ENCODE assay signal across 16 mouse cellular contexts in the genomic region with DNA sequence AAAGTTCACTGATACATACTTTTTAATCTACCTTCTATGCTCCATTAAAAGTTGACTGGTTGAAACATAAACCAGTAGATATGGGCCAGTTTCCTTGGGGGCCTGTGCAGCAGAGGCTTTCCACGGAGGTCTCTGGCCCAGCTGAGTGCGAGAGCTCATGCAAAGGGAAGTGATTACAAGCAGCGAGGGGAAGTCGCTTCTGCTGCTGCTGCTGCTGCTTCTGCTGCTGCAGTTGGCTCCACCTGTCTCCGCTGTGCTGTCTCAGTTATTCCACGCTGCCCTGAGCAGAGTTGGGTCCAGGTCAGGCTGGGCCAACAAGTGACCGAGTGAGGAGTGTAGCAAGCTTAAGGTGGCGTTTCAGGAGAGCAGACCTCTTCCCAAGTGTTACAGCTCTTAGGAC. TPM values are rescaled to one million over a fixed set of nuclear protein-coding genes. Genes with fewer than 3 reads are reported as not detected.
DNase-seq lines count a peak whose midpoint lies in the region; ATAC-seq lines count a peak whose summit lies in the region.
"Had no signal": no experiment of that assay in that cellular context is flagged by ENCODE, and none has a peak within 500 bp of the region (broad histone marks: within the 10 kb centered on the region; RNA-seq: fewer than 3 reads in every experiment).

No protein-coding gene starts in this region.

- no peaks in the 10 kb centered on the region for H3K27me3 ChIP-seq in liver, embryonic 13.5 days
- no peaks in the 10 kb centered on the region for H3K27me3 ChIP-seq in liver, embryonic 11.5 days (replicated peaks; ENCODE audit: control insufficient read depth, insufficient read depth, low read length)
- H3K27me3 ChIP-seq in neural tube, embryonic 15.5 days (replicated peaks) = no peaks in the 10 kb centered on the region
- H3K27me3 ChIP-seq: CH12.LX had no signal

- no peak for DNase-seq in liver, embryonic 13.5 days
- no peak for DNase-seq in liver, embryonic 11.5 days (ENCODE audit: low spot score)
- peak; percentile 35 for DNase-seq in naive thymus-derived CD4-positive, alpha-beta T cell, adult 2 months (ENCODE audit: low read depth)
- DNase-seq in thymus, postnatal 25 days = peak; percentile 60
- no peak for DNase-seq in frontal cortex, postnatal 36 days (ENCODE audit: low spot score in 2 of 2)
- DNase-seq in adipocyte (ENCODE audit: low spot score) = no peak
- DNase-seq: cerebellum, adult 9-10 months; kidney, adult 8-10 months; lung, adult 2 months; right cerebral cortex, postnatal 14 days had no signal

- H3K9ac ChIP-seq in liver, embryonic 13.5 days = no peak overlapping the region
- H3K9ac ChIP-seq in liver, embryonic 11.5 days (ENCODE audit: low read depth, low read length) = no peak overlapping the region
- no peak overlapping the region for H3K9ac ChIP-seq in neural tube, embryonic 15.5 days (replicated peaks)
- H3K9ac ChIP-seq: hindbrain, embryonic 14.5 days had no signal

- ATAC-seq in liver, embryonic 13.5 days (ENCODE audit: low read depth) = no peak
- no peak for ATAC-seq in liver, embryonic 11.5 days (replicated peaks; ENCODE audit: low FRiP score)
- ATAC-seq in common myeloid progenitor, adult 5-6 weeks (replicated peaks; ENCODE audit: low read depth, poor library complexity, severe bottlenecking) = peak; percentile 50
- ATAC-seq in neural tube, embryonic 15.5 days (ENCODE audit: low FRiP score) = no peak

- H3K36me3 ChIP-seq in liver, embryonic 13.5 days = peaks cover 60% of the 10 kb centered on the region
- 0 out of 2 replicates have a peak, but pooled peaks cover 4% of the 10 kb centered on the region for H3K36me3 ChIP-seq in liver, embryonic 11.5 days (ENCODE audit: control insufficient read depth, insufficient read depth, low read length)
- peaks cover 37% of the 10 kb centered on the region for H3K36me3 ChIP-seq in neural tube, embryonic 15.5 days

- no peak overlapping the region for H3K4me2 ChIP-seq in liver, embryonic 13.5 days
- no peak overlapping the region for H3K4me2 ChIP-seq in liver, embryonic 11.5 days
- H3K4me2 ChIP-seq in neural tube, embryonic 15.5 days = no peak overlapping the region
- H3K4me2 ChIP-seq: hindbrain, embryonic 14.5 days had no signal

- H3K9me3 ChIP-seq in liver, embryonic 13.5 days (replicated peaks) = no peaks in the 10 kb centered on the region
- H3K9me3 ChIP-seq in liver, embryonic 11.5 days (ENCODE audit: control insufficient read depth, low read length) = no peaks in the 10 kb centered on the region
- no peaks in the 10 kb centered on the region for H3K9me3 ChIP-seq in neural tube, embryonic 15.5 days (replicated peaks)
- H3K9me3 ChIP-seq: embryonic facial prominence, embryonic 10.5 days had no signal

- 0 out of 2 replicates have a peak overlapping the region, but pooled peaks have one; percentile 18 for H3K27ac ChIP-seq in liver, embryonic 13.5 days
- H3K27ac ChIP-seq in liver, embryonic 11.5 days (ENCODE audit: low read depth, low read length) = no peak overlapping the region
- no peak overlapping the region for H3K27ac ChIP-seq in neural tube, embryonic 15.5 days (replicated peaks)
- H3K27ac ChIP-seq: embryonic facial prominence, embryonic 10.5 days; hindbrain, embryonic 14.5 days; macrophage had no signal

- WGBS in liver, embryonic 13.5 days (ENCODE audit: insufficient replicate concordance) = 61% methylated on average over 8 of the region's 8 CpGs
- 69% methylated on average over 8 of the region's 8 CpGs for WGBS in liver, embryonic 11.5 days
- 94% methylated on average over 8 of the region's 8 CpGs for WGBS in neural tube, embryonic 15.5 days

- H3K4me1 ChIP-seq in liver, embryonic 13.5 days (replicated peaks) = peaks cover 13% of the 10 kb centered on the region
- no peaks in the 10 kb centered on the region; the same call in 1 of the 2 replicates for H3K4me1 ChIP-seq in liver, embryonic 11.5 days (replicated peaks; ENCODE audit: control insufficient read depth, insufficient read depth, low read length)
- H3K4me1 ChIP-seq in neural tube, embryonic 15.5 days = no peaks in the 10 kb centered on the region
- H3K4me1 ChIP-seq: embryonic facial prominence, embryonic 10.5 days had no signal

- H3K4me3 ChIP-seq in liver, embryonic 13.5 days (replicated peaks) = no peak overlapping the region
- no peak overlapping the region for H3K4me3 ChIP-seq in liver, embryonic 11.5 days (ENCODE audit: low read depth, low read length)
- H3K4me3 ChIP-seq in neural tube, embryonic 15.5 days (replicated peaks) = no peak overlapping the region
- H3K4me3 ChIP-seq: embryonic facial prominence, embryonic 10.5 days had no signal

RNA-seq across cellular contexts. Expression of gene D5Ertd579e, which starts 27.3 kb away (rescaled TPM):
- 21.9 and 25.3 TPM in 2 replicates for polyA plus RNA-seq in liver, embryonic 13.5 days (2015; fragmentation: Nextera tagmentation; extraction: Ambion mirVana)
- polyA plus RNA-seq in liver, embryonic 11.5 days (2014; fragmentation: Nextera tagmentation; extraction: Ambion mirVana) = 19.3 TPM in 2 replicates
- 28.0 and 44.8 TPM in 2 replicates for total RNA-seq in common myeloid progenitor, adult 5-6 weeks (2017)
- polyA plus RNA-seq in neural tube, embryonic 15.5 days (2015; fragmentation: Nextera tagmentation; extraction: Ambion mirVana) = 26.6 and 29.1 TPM in 2 replicates

Comparison
In these comparisons a context has a peak if more than half of its experiments do, and no peak if none do; other contexts are left out.
1. DNase-seq: peak in naive thymus-derived CD4-positive, alpha-beta T cell, adult 2 months (single experiment) and thymus, postnatal 25 days (single experiment); none in liver, embryonic 13.5 days (single experiment), liver, embryonic 11.5 days (single experiment), frontal cortex, postnatal 36 days (0 of 2) and adipocyte (single experiment).